Mouse (Mus musculus) megakaryocyte progenitor cell, adult 5-6 weeks (primary cell): Measurements from ENCODE around the gene Hist1h3f. TPM values are rescaled to one million over a fixed set of nuclear protein-coding genes. Genes with fewer than 3 reads are reported as not detected.

ENCODE experiments used
- ATAC-seq: replicated peaks from 2 replicates; pipeline ENCODE4 v1.8.0; 2016; ENCODE audit warnings: mild to moderate bottlenecking, moderate TSS enrichment, inconsistent platforms; ENCODE audit not compliant: poor library complexity
- total RNA-seq, 2 experiments: library from RNA; stranded (forward) in 1 of 2; stranded (reverse) in 1 of 2; fragments of 157-497, 149-512 nt in 1 of 2; fragments of 200-1000 nt in 1 of 2; gene quantifications; 2 replicates each; pipeline versions ENCODE4 v1.2.3 to v1.2.4; 2015 to 2017

Gene Hist1h3f
- total RNA-seq (2015) (40.7 and 44.7 TPM in 2 replicates), total RNA-seq (2017) (86.8 and 176 TPM in 2 replicates)

GRCm38 (mm10) chr13:23543965-23544786 lies at the start of gene Hist1h3f:
Gene Hist1h3f (plus strand): TSS chr13:23544052.
- peak; percentile 71 for ATAC-seq

GRCm38 (mm10) chr13:23495526-23495925 lies 48.3 kb upstream of the Hist1h3f start:
- no peak for ATAC-seq

- peak; percentile 24; the same call in 1 of the 2 replicates for ATAC-seq
Observed at GRCm38 (mm10) chr13:23497656-23498321, 46.1 kb upstream of the Hist1h3f start.

GRCm38 (mm10) chr13:23498653-23499052 lies 45.2 kb upstream of the Hist1h3f start:
- ATAC-seq, result no peak

GRCm38 (mm10) chr13:23499943-23500342 lies 43.9 kb upstream of the Hist1h3f start:
- ATAC-seq, result peak; percentile 9; the same call in 1 of the 2 replicates

- peak; percentile 62 for ATAC-seq
Observed at GRCm38 (mm10) chr13:23500424-23501200, 43.2 kb upstream of the Hist1h3f start.

GRCm38 (mm10) chr13:23501511-23501910 lies 42.3 kb upstream of the Hist1h3f start:
- ATAC-seq, result no peak

- no peak for ATAC-seq
Observed at GRCm38 (mm10) chr13:23502031-23502567, 41.8 kb upstream of the Hist1h3f start.

- ATAC-seq, result no peak
Observed at GRCm38 (mm10) chr13:23502916-23503315, 40.9 kb upstream of the Hist1h3f start.

- peak; percentile 60 for ATAC-seq
Observed at GRCm38 (mm10) chr13:23503797-23504196, 40.1 kb upstream of the Hist1h3f start.

GRCm38 (mm10) chr13:23505662-23506345 lies 38.0 kb upstream of the Hist1h3f start:
- ATAC-seq, result no peak

GRCm38 (mm10) chr13:23506351-23506750 lies 37.5 kb upstream of the Hist1h3f start:
- peak; percentile 42 for ATAC-seq

- peak; percentile 23; the same call in 1 of the 2 replicates for ATAC-seq
Observed at GRCm38 (mm10) chr13:23506819-23507515, 36.9 kb upstream of the Hist1h3f start.

- ATAC-seq, result no peak
Observed at GRCm38 (mm10) chr13:23510127-23510526, 33.7 kb upstream of the Hist1h3f start.

- no peak for ATAC-seq
Observed at GRCm38 (mm10) chr13:23513517-23513916, 30.3 kb upstream of the Hist1h3f start.

GRCm38 (mm10) chr13:23515281-23515680 lies 28.6 kb upstream of the Hist1h3f start:
- no peak for ATAC-seq

- no peak for ATAC-seq
Observed at GRCm38 (mm10) chr13:23515826-23516620, 27.8 kb upstream of the Hist1h3f start.

- peak; percentile 21 for ATAC-seq
Observed at GRCm38 (mm10) chr13:23516822-23517602, 26.8 kb upstream of the Hist1h3f start.
